Mouse (Mus musculus) spleen, postnatal 36 days (tissue): ENCODE measurements at regions not wholly inside any gene's neighbourhood (a gene's known extent, or its start where the extent isn't known, plus 50 kb on each side); places are given as distances from the start of the nearest gene placed in this dataset.

Experiments used
- DNase-seq, 2 experiments: peaks; one replicate each; pipeline ENCODE4 v3.0.0; 2022; ENCODE audit warnings: low spot score in 2 of 2, mixed read lengths in 1 of 2

- DNase-seq = no peak
Observed at GRCm38 (mm10) chr12:118415956-118416355, 114.7 kb upstream of the Sp4 start.

- DNase-seq = peak; percentile 16 to 42
Observed at GRCm38 (mm10) chr12:118411767-118412430, 110.7 kb upstream of the Sp4 start.

GRCm38 (mm10) chr12:118410917-118411316 lies 109.7 kb upstream of the Sp4 start:
- DNase-seq = no peak

DNA sequence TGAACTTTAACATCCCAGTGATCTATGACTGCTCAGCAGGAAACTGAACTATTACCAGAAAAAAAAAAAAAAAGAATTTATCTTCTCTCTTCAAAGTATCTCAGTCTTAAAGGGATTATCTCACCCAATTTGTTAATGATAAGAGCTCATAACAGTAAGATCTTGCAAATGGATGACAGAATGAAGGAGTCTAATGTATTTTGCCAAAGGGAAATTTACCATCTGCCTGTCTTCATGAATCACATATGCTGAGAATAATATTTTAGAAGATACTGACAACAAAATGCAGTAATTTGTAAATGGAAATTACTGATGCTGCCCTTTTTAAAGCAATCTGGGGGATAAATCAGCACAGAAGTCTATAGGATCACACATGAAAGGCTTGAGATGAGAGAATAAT lies 103.9 kb upstream of the Sp4 start:
- DNase-seq = no peak

GRCm38 (mm10) chr12:118404171-118404570 lies 102.9 kb upstream of the Sp4 start:
- DNase-seq = no peak

DNA sequence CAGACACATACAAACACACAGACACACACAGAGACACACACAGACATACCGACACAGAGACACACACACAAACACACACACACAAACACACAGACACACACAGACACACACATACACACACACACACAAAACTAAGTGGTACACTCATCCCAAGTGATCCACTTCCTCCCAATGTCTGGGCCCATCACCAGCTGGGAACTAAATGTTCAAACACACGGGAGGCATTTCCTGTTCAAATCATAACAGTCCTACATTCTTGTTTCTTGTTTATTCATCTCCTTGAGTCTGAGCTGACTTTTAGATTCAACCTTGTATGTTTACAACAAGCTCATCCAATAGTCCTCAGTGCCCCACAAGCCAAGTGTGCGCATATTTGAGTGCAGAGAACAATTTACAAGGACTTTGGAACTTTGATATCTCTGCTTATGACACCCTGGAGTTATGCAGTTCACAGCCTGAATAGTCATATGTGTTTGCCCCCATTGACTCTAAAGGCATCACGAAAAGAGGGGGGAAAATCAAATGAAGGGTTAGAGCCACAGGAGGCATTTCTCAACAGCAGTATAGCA lies 102.4 kb upstream of the Sp4 start:
- no peak for DNase-seq

- DNase-seq = no peak
Observed at GRCm38 (mm10) chr12:118401377-118401776, 100.1 kb upstream of the Sp4 start.

DNA sequence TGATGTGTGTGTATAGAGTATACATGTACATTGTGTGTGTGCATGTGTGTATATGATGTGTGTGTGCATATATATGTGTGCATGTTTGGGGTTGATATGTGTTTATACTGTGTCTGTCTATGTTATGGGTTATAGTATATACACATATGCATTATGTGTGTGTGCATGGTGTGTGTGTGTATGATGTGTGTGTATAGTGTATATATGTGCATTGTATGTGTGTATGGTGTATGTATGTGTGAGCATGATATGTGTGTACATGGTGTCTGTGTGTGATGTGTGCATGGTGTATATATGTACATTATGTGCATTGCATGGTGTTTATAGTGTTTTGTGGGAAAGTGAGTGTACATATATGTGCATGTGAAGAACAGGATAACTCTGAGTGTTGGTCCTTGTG lies 90.4 kb upstream of the Sp4 start:
- DNase-seq = no peak

DNA sequence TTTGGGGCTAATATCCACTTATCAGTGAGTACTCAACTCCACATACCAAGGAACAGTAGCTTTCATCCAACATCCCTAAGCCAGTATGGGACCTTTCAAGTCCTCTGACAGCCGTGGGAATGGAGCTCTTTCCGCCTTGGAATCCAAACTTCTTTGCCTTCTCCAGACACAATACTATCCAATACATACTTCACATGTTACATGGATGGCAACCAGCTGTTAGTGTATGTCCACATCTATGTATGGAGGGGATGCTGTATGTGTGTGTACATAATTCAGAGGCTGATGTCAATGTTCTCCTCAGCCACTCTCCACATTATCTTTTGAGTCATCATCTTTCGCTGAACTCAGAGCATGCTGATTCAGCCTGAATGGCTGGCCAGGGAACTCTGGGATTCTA lies 79.8 kb upstream of the Sp4 start:
- no peak for DNase-seq

- no peak for DNase-seq
Observed at GRCm38 (mm10) chr12:118377898-118378297, 76.7 kb upstream of the Sp4 start.

- peak; percentile 80 to 83 for DNase-seq
Observed at GRCm38 (mm10) chr12:118376521-118377493, 75.6 kb upstream of the Sp4 start.

- DNase-seq = no peak
Observed at GRCm38 (mm10) chr12:118373250-118373649, 72.0 kb upstream of the Sp4 start.

- no peak for DNase-seq
Observed at GRCm38 (mm10) chr12:118371905-118372304, 70.7 kb upstream of the Sp4 start.

- DNase-seq = no peak
Observed at GRCm38 (mm10) chr12:118367307-118368076, 66.3 kb upstream of the Sp4 start.

DNA sequence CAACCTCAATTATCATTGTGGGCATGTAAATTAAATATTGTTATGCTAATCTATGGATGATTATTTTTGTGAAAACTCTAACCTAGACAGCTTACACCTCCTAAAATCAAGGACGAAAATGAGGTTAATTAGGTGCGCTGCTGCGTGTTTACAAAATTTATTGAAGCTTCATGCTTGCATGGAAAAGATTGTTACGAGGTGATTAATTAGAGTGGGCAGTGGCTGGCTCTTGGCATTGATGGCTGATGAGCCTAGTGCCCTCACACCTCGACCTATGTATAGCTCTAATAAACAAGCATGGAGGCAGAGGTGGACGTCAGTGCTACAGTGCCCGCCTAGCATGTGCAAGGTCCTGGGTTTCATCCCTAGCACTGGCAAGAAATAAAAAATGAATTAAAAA lies 51.6 kb upstream of the Sp4 start:
- no peak for DNase-seq

GRCm38 (mm10) chr12:118351421-118351820 lies 50.2 kb upstream of the Sp4 start:
- no peak for DNase-seq
